Mouse (Mus musculus) neural tube, embryonic 13.5 days (tissue): Measurements from ENCODE around the gene Cuedc2. TPM values are rescaled to one million over a fixed set of nuclear protein-coding genes. Genes with fewer than 3 reads are reported as not detected.
A peak's percentile ranks its signal among the peaks of the same experiment; 100 is the strongest.

ENCODE experiments used
- ATAC-seq: fragments of 200-750 bp; cut with Nextera tagmentation; 2 replicates; pipeline ENCODE4 v1.8.0; 2017; ENCODE audit warnings: low read depth, mild to moderate bottlenecking, moderate TSS enrichment, moderate library complexity
- H3K27ac ChIP-seq: fragments of 300-500 bp; sonication (generic); replicated peaks from 2 replicates; pipeline ENCODE4 v1.5.1; 2015; ENCODE audit warnings: moderate library complexity, mild to moderate bottlenecking, inconsistent platforms
- H3K27me3 ChIP-seq: fragments of 300-500 bp; sonication (generic); 2 replicates; pipeline ENCODE4 v1.6.1; 2015; ENCODE audit warnings: mild to moderate bottlenecking, inconsistent platforms
- H3K36me3 ChIP-seq: fragments of 300-500 bp; sonication (generic); 2 replicates; pipeline ENCODE4 v1.6.1; 2015; ENCODE audit warnings: mild to moderate bottlenecking, inconsistent platforms
- H3K4me1 ChIP-seq: fragments of 300-500 bp; sonication (generic); replicated peaks from 2 replicates; pipeline ENCODE4 v1.6.1; 2015; ENCODE audit warnings: inconsistent platforms
- H3K4me2 ChIP-seq: fragments of 300-500 bp; sonication (generic); 2 replicates; pipeline ENCODE4 v1.6.1; 2015; ENCODE audit warnings: inconsistent platforms, mild to moderate bottlenecking, moderate library complexity
- H3K4me3 ChIP-seq: fragments of 300-500 bp; sonication (generic); 2 replicates; pipeline ENCODE4 v1.5.1; 2015; ENCODE audit warnings: mild to moderate bottlenecking, inconsistent platforms
- H3K9ac ChIP-seq: fragments of 300-500 bp; sonication (generic); 2 replicates; pipeline ENCODE4 v1.6.1; 2015; ENCODE audit warnings: moderate library complexity, mild to moderate bottlenecking, inconsistent platforms
- H3K9me3 ChIP-seq: fragments of 300-500 bp; sonication (generic); 2 replicates; pipeline ENCODE4 v1.6.1; 2016; ENCODE audit warnings: inconsistent platforms
- WGBS: fragments of 180-500 bp; shearing (Covaris S2); methylation state at CpG from one replicate; pipeline ENCODE4 v1.1.7; 2015; 5-methylcytosine and 5-hydroxymethylcytosine counted together
- microRNA counts: library from miRNA; unstranded; fragments of <30 nt; microRNA quantifications from one replicate; lab custom pipeline; 2016
- microRNA-seq: library from miRNA; unstranded; fragments of <30 nt; microRNA quantifications from one replicate; pipeline ENCODE4, GENCODE M21; 2016
- polyA plus RNA-seq: library from polyadenylated mRNA; unstranded; fragments of >200 nt; fragmentation: Nextera tagmentation; extraction: Ambion mirVana; gene quantifications from 2 replicates; pipeline ENCODE4 v1.2.1, GENCODE M21; 2015

The Cuedc2 gene
- polyA plus RNA-seq, 1 experiment from 2014 or later = 357 TPM

GRCm38 (mm10) chr19:46300294-46301045, 38.0 kb downstream of the Cuedc2 start:
- no peaks in the 10 kb centered on the region for H3K9me3 ChIP-seq
- no peak for ATAC-seq
- no peak overlapping the region for H3K9ac ChIP-seq
- WGBS = 42% methylated on average over 8 of the region's 8 CpGs
- peaks cover 15% of the 10 kb centered on the region for H3K27me3 ChIP-seq
- no peaks in the 10 kb centered on the region for H3K36me3 ChIP-seq
- no peak overlapping the region for H3K4me2 ChIP-seq
- H3K4me1 ChIP-seq = peaks cover 20% of the 10 kb centered on the region
- H3K4me3 ChIP-seq = no peak overlapping the region
- H3K27ac ChIP-seq = no peak overlapping the region

GRCm38 (mm10) chr19:46296938-46297337, 41.6 kb downstream of the Cuedc2 start:
- Histone ChIP-seq H3K9me3 (no peaks in the 10 kb centered on the region), H3K4me1 (no peaks in the 10 kb centered on the region), H3K27ac (no peak overlapping the region), H3K4me3 (no peak overlapping the region), H3K27me3 (peaks cover 4% of the 10 kb centered on the region; the same call in 1 of the 2 replicates), H3K9ac (no peak overlapping the region), H3K4me2 (no peak overlapping the region), H3K36me3 (no peaks in the 10 kb centered on the region)
- 72% methylated on average over 4 of the region's 4 CpGs for WGBS
- no peak for ATAC-seq

GRCm38 (mm10) chr19:46290535-46291105, 47.9 kb downstream of the Cuedc2 start:
- peaks cover 21% of the 10 kb centered on the region for H3K36me3 ChIP-seq
- no peaks in the 10 kb centered on the region for H3K4me1 ChIP-seq
- H3K27me3 ChIP-seq = peaks cover 4% of the 10 kb centered on the region; the same call in 1 of the 2 replicates
- WGBS = 73% methylated on average over 12 of the region's 12 CpGs
- no peak for ATAC-seq
- no peak overlapping the region for H3K4me3 ChIP-seq
- H3K4me2 ChIP-seq = no peak overlapping the region
- no peak overlapping the region for H3K27ac ChIP-seq
- no peaks in the 10 kb centered on the region for H3K9me3 ChIP-seq
- H3K9ac ChIP-seq = no peak overlapping the region

GRCm38 (mm10) chr19:46287566-46287965, 50.9 kb downstream of the Cuedc2 start:
- Histone ChIP-seq H3K4me2 (no peak overlapping the region), H3K9ac (no peak overlapping the region), H3K4me3 (no peak overlapping the region), H3K4me1 (no peaks in the 10 kb centered on the region), H3K9me3 (no peaks in the 10 kb centered on the region), H3K36me3 (peaks cover 51% of the 10 kb centered on the region), H3K27ac (no peak overlapping the region), H3K27me3 (peaks cover under 1% of the 10 kb centered on the region; the same call in 1 of the 2 replicates)
- WGBS = 87% methylated on average over 3 of the region's 3 CpGs
- no peak for ATAC-seq

GRCm38 (mm10) chr19:46286926-46287325, 51.6 kb downstream of the Cuedc2 start:
- H3K27ac ChIP-seq = no peak overlapping the region
- peaks cover 58% of the 10 kb centered on the region for H3K36me3 ChIP-seq
- 88% methylated on average over 3 of the region's 3 CpGs for WGBS
- H3K4me2 ChIP-seq = no peak overlapping the region
- no peaks in the 10 kb centered on the region for H3K4me1 ChIP-seq
- no peaks in the 10 kb centered on the region for H3K27me3 ChIP-seq
- no peak for ATAC-seq
- H3K4me3 ChIP-seq = no peak overlapping the region
- H3K9me3 ChIP-seq = no peaks in the 10 kb centered on the region
- H3K9ac ChIP-seq = no peak overlapping the region

GRCm38 (mm10) chr19:46286047-46286446, 52.5 kb downstream of the Cuedc2 start:
- Histone ChIP-seq H3K4me2 (no peak overlapping the region), H3K36me3 (peaks cover 67% of the 10 kb centered on the region), H3K4me1 (no peaks in the 10 kb centered on the region), H3K27ac (no peak overlapping the region), H3K9ac (no peak overlapping the region), H3K27me3 (no peaks in the 10 kb centered on the region), H3K4me3 (no peak overlapping the region), H3K9me3 (no peaks in the 10 kb centered on the region)
- 88% methylated on average over 6 of the region's 6 CpGs for WGBS
- ATAC-seq = no peak

- ATAC-seq = no peak
- no peak overlapping the region for H3K4me2 ChIP-seq
- H3K27ac ChIP-seq = no peak overlapping the region
- H3K36me3 ChIP-seq = peaks cover 71% of the 10 kb centered on the region
- 86% methylated on average over 7 of the region's 7 CpGs for WGBS
- no peak overlapping the region for H3K4me3 ChIP-seq
- no peaks in the 10 kb centered on the region for H3K9me3 ChIP-seq
- H3K27me3 ChIP-seq = no peaks in the 10 kb centered on the region
- H3K4me1 ChIP-seq = no peaks in the 10 kb centered on the region
- no peak overlapping the region for H3K9ac ChIP-seq
These were observed 52.9 kb downstream of the Cuedc2 start for GRCm38 (mm10) chr19:46285631-46286030.

- ATAC-seq = no peak
- no peaks in the 10 kb centered on the region for H3K4me1 ChIP-seq
- peaks cover 80% of the 10 kb centered on the region for H3K36me3 ChIP-seq
- no peak overlapping the region for H3K27ac ChIP-seq
- H3K27me3 ChIP-seq = no peaks in the 10 kb centered on the region
- no peak overlapping the region for H3K4me2 ChIP-seq
- no peak overlapping the region for H3K4me3 ChIP-seq
- H3K9me3 ChIP-seq = no peaks in the 10 kb centered on the region
- 94% methylated on average over 4 of the region's 4 CpGs for WGBS
- no peak overlapping the region for H3K9ac ChIP-seq
These were observed 53.8 kb downstream of the Cuedc2 start for GRCm38 (mm10) chr19:46284686-46285085.

GRCm38 (mm10) chr19:46282081-46282849, 56.2 kb downstream of the Cuedc2 start:
- Histone ChIP-seq H3K27me3 (no peaks in the 10 kb centered on the region), H3K9ac (no peak overlapping the region), H3K27ac (no peak overlapping the region), H3K9me3 (no peaks in the 10 kb centered on the region), H3K4me1 (no peaks in the 10 kb centered on the region), H3K4me2 (no peak overlapping the region), H3K36me3 (peaks cover 91% of the 10 kb centered on the region), H3K4me3 (no peak overlapping the region)
- WGBS = 94% methylated on average over 11 of the region's 11 CpGs
- no peak for ATAC-seq

MicroRNAs encoded within 50 kb of the gene (microRNA counts, 519-probe panel; counts per million panel counts)
- 1,674 counts per million, percentile 10 among the panel's probes with 10 or more counts for microRNA mmu-miR-146b (lab: Ali Mortazavi, UCI)

Small RNA genes lying within 50 kb of the gene (microRNA-seq; reads per million reads assigned to microRNA genes)
- gene Mir146b = 2.5 reads per million, percentile 10 among the genes with 10 or more reads in this experiment

Other genes starting within 250 kb of the Cuedc2 start
- gene Elovl3, start 206.8 kb downstream of the Cuedc2 start, polyA plus RNA-seq = not detected in 2 replicates
- 0.17 and 1.4 TPM in 2 replicates for gene Pitx3, start 190.4 kb downstream of the Cuedc2 start, polyA plus RNA-seq
- gene Gbf1, start 186.2 kb downstream of the Cuedc2 start, polyA plus RNA-seq = 65.2 and 74.1 TPM in 2 replicates
- 2.4 and 2.6 TPM in 2 replicates for gene Nfkb2, start 34.4 kb downstream of the Cuedc2 start, polyA plus RNA-seq
- gene Psd, start 11.5 kb downstream of the Cuedc2 start, polyA plus RNA-seq = 47.2 and 53.8 TPM in 2 replicates
- 37.7 and 39.1 TPM in 2 replicates for gene Fbxl15, start 10.5 kb downstream of the Cuedc2 start, polyA plus RNA-seq
- gene Mfsd13a, start 2.4 kb upstream of the Cuedc2 start, polyA plus RNA-seq = 10.3 and 10.6 TPM in 2 replicates
- gene 2310034G01Rik, start 11.6 kb upstream of the Cuedc2 start, polyA plus RNA-seq = 2.5 and 3.5 TPM in 2 replicates
- 292 and 297 TPM in 2 replicates for gene Actr1a, start 57.0 kb upstream of the Cuedc2 start, polyA plus RNA-seq
- gene Sufu, start 58.2 kb upstream of the Cuedc2 start, polyA plus RNA-seq = 24.8 and 27.9 TPM in 2 replicates
- 26.5 and 30.4 TPM in 2 replicates for gene Trim8, start 163.0 kb upstream of the Cuedc2 start, polyA plus RNA-seq
- gene Arl3, start 234.5 kb upstream of the Cuedc2 start, polyA plus RNA-seq = 208 and 217 TPM in 2 replicates
- 10.6 and 12.9 TPM in 2 replicates for gene Sfxn2, start 234.7 kb upstream of the Cuedc2 start, polyA plus RNA-seq